Mouse (Mus musculus) cerebellum, adult 2 months (tissue): ENCODE data around the gene Tomm7.

ENCODE experiments used
- CTCF ChIP-seq: fragments of 200-500 bp; IDR thresholded peaks from 2 replicates; pipeline ENCODE4 v1.5.1; 2011; ENCODE audit warnings: low read depth, mild to moderate bottlenecking, control low read depth, low read length, moderate library complexity, borderline replicate concordance; ENCODE audit not compliant: insufficient read depth
- POLR2A ChIP-seq: fragments of 200-500 bp; IDR thresholded peaks from 2 replicates; pipeline ENCODE4 v1.6.1; 2011; ENCODE audit warnings: low read length, control low read depth, borderline replicate concordance; ENCODE audit not compliant: insufficient read depth

DNA sequence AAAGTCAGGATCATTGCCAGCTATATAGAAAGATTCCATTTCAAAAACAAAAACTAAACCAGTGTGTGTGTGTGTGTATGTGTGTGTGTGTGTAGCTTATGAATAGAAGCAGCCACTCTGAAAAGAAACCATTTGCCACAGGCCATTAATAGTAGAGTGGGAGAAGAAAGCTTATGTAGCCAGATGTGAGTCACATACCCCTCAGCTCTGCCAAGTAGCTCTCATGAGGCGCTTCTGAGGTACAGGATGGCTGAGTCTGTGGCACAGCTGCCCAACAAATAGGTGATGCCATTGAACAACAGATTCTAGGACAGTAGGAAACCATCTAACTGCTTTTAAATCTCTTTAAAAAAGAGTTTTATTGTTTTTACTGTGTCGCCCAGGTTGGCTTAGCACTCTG is 51.2 kb downstream of the Tomm7 start:
- TF ChIP-seq CTCF: no peak
- no peak for TF ChIP-seq POLR2A
